Mouse (Mus musculus) embryo, embryonic 10.5 days (tissue): ENCODE data around the gene Trio.

Experiments
- DNase-seq: peaks from one replicate; pipeline ENCODE4 v3.0.0-alpha.2; 2015; ENCODE audit warnings: low spot score

Gene Trio

GRCm38 (mm10) chr15:27944898-27945297 is 80.8 kb downstream of the Trio start:
- no peak for DNase-seq

- peak; percentile 46 for DNase-seq
Measured at GRCm38 (mm10) chr15:27943486-27944195, 82.0 kb downstream of the Trio start.

GRCm38 (mm10) chr15:27942148-27942847 is 83.3 kb downstream of the Trio start:
- DNase-seq, result no peak

- no peak for DNase-seq
Measured at GRCm38 (mm10) chr15:27941441-27941840, 84.2 kb downstream of the Trio start.

- no peak for DNase-seq
Measured at GRCm38 (mm10) chr15:27941020-27941419, 84.6 kb downstream of the Trio start.

- DNase-seq, result no peak
Measured at GRCm38 (mm10) chr15:27940032-27940431, 85.6 kb downstream of the Trio start.

- DNase-seq, result no peak
Measured at GRCm38 (mm10) chr15:27938886-27939285, 86.8 kb downstream of the Trio start.

- DNase-seq, result no peak
Measured at GRCm38 (mm10) chr15:27937861-27938833, 87.5 kb downstream of the Trio start.

GRCm38 (mm10) chr15:27937003-27937860 is 88.4 kb downstream of the Trio start:
- peak; percentile 92 for DNase-seq

- DNase-seq, result peak; percentile 75
Measured at GRCm38 (mm10) chr15:27935772-27936746, 89.6 kb downstream of the Trio start.

- DNase-seq, result no peak
Measured at GRCm38 (mm10) chr15:27933270-27933669, 92.4 kb downstream of the Trio start.

GRCm38 (mm10) chr15:27931891-27932290 is 93.8 kb downstream of the Trio start:
- no peak for DNase-seq

- DNase-seq, result no peak
Measured at GRCm38 (mm10) chr15:27931459-27931858, 94.2 kb downstream of the Trio start.

- DNase-seq, result no peak
Measured at GRCm38 (mm10) chr15:27927614-27928013, 98.0 kb downstream of the Trio start.

- no peak for DNase-seq
Measured at GRCm38 (mm10) chr15:27926941-27927340, 98.7 kb downstream of the Trio start.

- no peak for DNase-seq
Measured at GRCm38 (mm10) chr15:27926450-27926849, 99.2 kb downstream of the Trio start.

GRCm38 (mm10) chr15:27925865-27926264 is 99.8 kb downstream of the Trio start:
- no peak for DNase-seq

- no peak for DNase-seq
Measured at GRCm38 (mm10) chr15:27925004-27925635, 100.5 kb downstream of the Trio start.

- DNase-seq, result no peak
Measured at GRCm38 (mm10) chr15:27923987-27924341, 101.7 kb downstream of the Trio start.
